Mouse (Mus musculus): ENCODE data around the gene Acaca.

- TF ChIP-seq CTCF (IDR thresholded peaks at IDR 0.05; ENCODE audit: low read depth, low read length) (no peak), POLR2A (IDR thresholded peaks at IDR 0.05; ENCODE audit: borderline replicate concordance, low read depth, low read length) (no peak)
Measured at GRCm38 (mm10) chr11:84095084-84095483, 34.4 kb upstream of the Acaca start.
